Mouse (Mus musculus) kidney, postnatal 0 days (tissue): Measurements from ENCODE around the gene Zfp292. TPM values are rescaled to one million over a fixed set of nuclear protein-coding genes. Genes with fewer than 3 reads are reported as not detected.

ENCODE experiments used
- ATAC-seq: fragments of 200-750 bp; cut with Nextera tagmentation; replicated peaks from 2 replicates; pipeline ENCODE4 v1.8.0; 2017; ENCODE audit warnings: low read depth, moderate number of reproducible peaks, moderate TSS enrichment, moderate library complexity; ENCODE audit not compliant: low FRiP score
- DNase-seq: peaks from one replicate; pipeline ENCODE4 v3.0.0-alpha.2; 2016; ENCODE audit warnings: low spot score
- H3K27ac ChIP-seq: fragments of 300-500 bp; sonication (generic); 2 replicates; pipeline ENCODE4 v1.5.1; 2014; ENCODE audit warnings: mild to moderate bottlenecking
- H3K27me3 ChIP-seq: fragments of 300-500 bp; sonication (generic); 2 replicates; pipeline ENCODE4 v1.6.1; 2014; ENCODE audit warnings: low read length, mixed read lengths; ENCODE audit not compliant: insufficient read depth
- H3K36me3 ChIP-seq: fragments of 300-500 bp; sonication (generic); 2 replicates; pipeline ENCODE4 v1.6.1; 2014; ENCODE audit warnings: low read length, mixed read lengths; ENCODE audit not compliant: insufficient read depth
- H3K4me1 ChIP-seq: fragments of 300-500 bp; sonication (generic); replicated peaks from 2 replicates; pipeline ENCODE4 v1.6.1; 2014; ENCODE audit warnings: antibody characterized with exemption, low read length, mixed read lengths; ENCODE audit not compliant: insufficient read depth
- H3K4me2 ChIP-seq: fragments of 300-500 bp; sonication (generic); 2 replicates; pipeline ENCODE4 v1.6.1; 2014; ENCODE audit warnings: mild to moderate bottlenecking, low read length, moderate library complexity, mixed read lengths
- H3K4me3 ChIP-seq: fragments of 300-500 bp; sonication (generic); replicated peaks from 2 replicates; pipeline ENCODE4 v1.5.1; 2014; ENCODE audit warnings: low read depth, low read length
- H3K9ac ChIP-seq: fragments of 300-500 bp; sonication (generic); 2 replicates; pipeline ENCODE4 v1.6.1; 2014; ENCODE audit warnings: low read depth, low read length
- H3K9me3 ChIP-seq: fragments of 300-500 bp; sonication (generic); replicated peaks from 2 replicates; pipeline ENCODE4 v1.6.1; 2016; ENCODE audit warnings: low read length, inconsistent platforms, mixed read lengths
- CTCF ChIP-seq: IDR thresholded peaks from 2 replicates; pipeline ENCODE4 v1.5.1; 2016; ENCODE audit warnings: antibody characterized with exemption, low read depth, mild to moderate bottlenecking, moderate library complexity
- WGBS: fragments of 180-500 bp; shearing (Covaris S2); extraction: QIAGEN DNeasy Blood & Tissue Kit; methylation state at CpG from one replicate; pipeline ENCODE4 v1.1.7; 2014; 5-methylcytosine and 5-hydroxymethylcytosine counted together
- polyA plus RNA-seq: library from polyadenylated mRNA; unstranded; fragments of >200 nt; fragmentation: Nextera tagmentation; extraction: Ambion mirVana; gene quantifications from 2 replicates; pipeline ENCODE4 v1.2.1, GENCODE M21; 2015

Gene Zfp292
- polyA plus RNA-seq, 1 experiment from 2014 or later, result 13.2 TPM

DNA sequence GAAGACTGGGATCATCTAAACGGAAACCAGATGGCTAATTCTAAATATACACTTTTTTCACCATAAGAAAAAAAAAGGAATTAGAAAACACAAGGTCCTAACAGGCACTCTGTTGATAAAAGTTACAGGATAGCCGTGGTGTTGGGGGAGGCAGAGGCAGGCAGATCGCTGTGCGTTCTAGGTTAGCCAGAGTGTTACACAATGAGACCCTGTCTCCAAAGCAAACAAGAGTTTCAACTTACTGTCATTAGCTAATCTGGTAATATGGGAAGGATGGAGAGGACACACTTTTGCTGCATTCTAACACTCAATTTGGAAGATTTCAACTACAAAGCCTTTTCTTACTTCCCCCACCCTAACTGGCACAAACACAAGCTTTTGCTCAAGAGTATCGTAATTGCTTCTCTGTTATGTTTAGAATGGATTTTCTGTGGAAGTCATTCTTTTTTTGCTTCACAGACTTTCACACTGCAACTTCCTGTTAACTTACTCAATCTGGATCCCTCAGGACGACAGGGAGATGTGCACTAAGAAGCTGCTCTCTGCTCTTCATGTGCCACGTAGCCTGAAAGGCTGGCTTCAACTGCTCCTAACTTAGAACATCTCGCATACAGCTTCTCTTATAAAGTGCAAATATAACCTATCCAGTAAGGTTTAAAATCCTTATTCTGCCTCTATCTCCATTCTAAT lies 85.3 kb downstream of the Zfp292 start:
- no peak overlapping the region for H3K4me3 ChIP-seq
- no peaks in the 10 kb centered on the region for H3K9me3 ChIP-seq
- H3K9ac ChIP-seq, result no peak overlapping the region
- no peak for TF ChIP-seq CTCF
- H3K27me3 ChIP-seq, result no peaks in the 10 kb centered on the region
- H3K27ac ChIP-seq, result no peak overlapping the region
- WGBS, result 72% methylated on average over 8 of the region's 8 CpGs
- no peaks in the 10 kb centered on the region for H3K36me3 ChIP-seq
- ATAC-seq (no peak), DNase-seq (no peak)
- no peaks in the 10 kb centered on the region for H3K4me1 ChIP-seq
- H3K4me2 ChIP-seq, result no peak overlapping the region

GRCm38 (mm10) chr4:34796294-34796693 lies 86.5 kb downstream of the Zfp292 start:
- Histone ChIP-seq H3K27me3 (no peaks in the 10 kb centered on the region), H3K4me2 (no peak overlapping the region), H3K36me3 (no peaks in the 10 kb centered on the region), H3K9me3 (no peaks in the 10 kb centered on the region), H3K4me1 (no peaks in the 10 kb centered on the region), H3K4me3 (no peak overlapping the region), H3K9ac (no peak overlapping the region), H3K27ac (no peak overlapping the region)
- DNase-seq (no peak), ATAC-seq (no peak)
- no peak for TF ChIP-seq CTCF
- 65% methylated on average over 5 of the region's 5 CpGs for WGBS

GRCm38 (mm10) chr4:34786476-34786875 lies 96.3 kb downstream of the Zfp292 start:
- WGBS, result 85% methylated on average over 3 of the region's 3 CpGs
- Histone ChIP-seq H3K4me2 (no peak overlapping the region), H3K9ac (no peak overlapping the region), H3K9me3 (no peaks in the 10 kb centered on the region), H3K27ac (no peak overlapping the region), H3K4me3 (no peak overlapping the region), H3K27me3 (no peaks in the 10 kb centered on the region), H3K36me3 (no peaks in the 10 kb centered on the region), H3K4me1 (no peaks in the 10 kb centered on the region)
- ATAC-seq (no peak), DNase-seq (no peak)
- TF ChIP-seq CTCF, result no peak

- H3K9me3 ChIP-seq, result no peaks in the 10 kb centered on the region
- no peaks in the 10 kb centered on the region for H3K4me1 ChIP-seq
- H3K36me3 ChIP-seq, result no peaks in the 10 kb centered on the region
- no peak for DNase-seq
- no peak overlapping the region for H3K27ac ChIP-seq
- no peak for TF ChIP-seq CTCF
- no peak overlapping the region for H3K4me3 ChIP-seq
- no peak overlapping the region for H3K9ac ChIP-seq
- no peak overlapping the region for H3K4me2 ChIP-seq
- no peaks in the 10 kb centered on the region for H3K27me3 ChIP-seq
- ATAC-seq, result no peak
- WGBS, result 77% methylated on average over 2 of the region's 2 CpGs
These were observed 97.1 kb downstream of the Zfp292 start for GRCm38 (mm10) chr4:34785646-34786045.

DNA sequence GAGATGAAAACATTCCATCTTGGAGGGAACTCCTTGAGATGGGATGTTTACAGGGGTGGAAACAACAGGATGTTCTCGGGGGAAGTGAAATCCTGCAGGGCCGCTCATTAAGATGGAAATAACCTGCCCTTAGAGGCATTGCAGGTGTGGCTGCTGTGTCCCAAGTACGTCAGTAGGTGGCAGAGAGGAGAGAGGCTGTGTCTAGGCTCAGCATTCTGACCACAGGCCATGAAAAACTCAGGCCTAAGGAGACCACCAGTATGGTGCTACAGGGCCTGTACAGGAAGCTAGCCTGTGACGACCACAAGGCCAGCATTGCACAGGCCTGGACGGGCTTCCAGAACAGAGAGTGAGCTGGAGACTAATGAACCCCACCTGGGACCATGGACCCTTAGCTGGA lies 97.9 kb downstream of the Zfp292 start:
- H3K36me3 ChIP-seq, result no peaks in the 10 kb centered on the region
- no peaks in the 10 kb centered on the region for H3K27me3 ChIP-seq
- DNase-seq (no peak), ATAC-seq (no peak)
- no peaks in the 10 kb centered on the region for H3K9me3 ChIP-seq
- H3K27ac ChIP-seq, result no peak overlapping the region
- no peaks in the 10 kb centered on the region for H3K4me1 ChIP-seq
- 60% methylated on average over 5 of the region's 5 CpGs for WGBS
- no peak overlapping the region for H3K4me2 ChIP-seq
- H3K4me3 ChIP-seq, result no peak overlapping the region
- TF ChIP-seq CTCF, result peak; percentile 50; the same call in 1 of the 2 replicates
- no peak overlapping the region for H3K9ac ChIP-seq

GRCm38 (mm10) chr4:34782730-34783129 lies 100.0 kb downstream of the Zfp292 start:
- ATAC-seq, result no peak
- H3K9ac ChIP-seq, result no peak overlapping the region
- no peaks in the 10 kb centered on the region for H3K27me3 ChIP-seq
- H3K27ac ChIP-seq, result no peak overlapping the region
- no peaks in the 10 kb centered on the region for H3K9me3 ChIP-seq
- H3K36me3 ChIP-seq, result no peaks in the 10 kb centered on the region
- H3K4me1 ChIP-seq, result no peaks in the 10 kb centered on the region
- TF ChIP-seq CTCF, result peak; percentile 64
- no peak overlapping the region for H3K4me3 ChIP-seq
- DNase-seq, result peak; percentile 31
- WGBS, result 44% methylated on average over 4 of the region's 4 CpGs
- H3K4me2 ChIP-seq, result no peak overlapping the region
